Mouse (Mus musculus) cortical plate, adult 2 months (tissue): ENCODE measurements around the gene Naa20. TPM values are rescaled to one million over a fixed set of nuclear protein-coding genes. Genes with fewer than 3 reads are reported as not detected.

Source experiments
- H3K27ac ChIP-seq: fragments of 200-500 bp; 2 replicates; pipeline ENCODE4 v1.5.1; 2012; ENCODE audit warnings: low read length, control low read depth, inconsistent platforms; ENCODE audit not compliant: insufficient read depth
- H3K4me1 ChIP-seq: fragments of 200-500 bp; 2 replicates; pipeline ENCODE4 v1.6.1; 2011; ENCODE audit warnings: low read length; ENCODE audit not compliant: control insufficient read depth, insufficient read depth
- H3K4me3 ChIP-seq: fragments of 200-500 bp; 2 replicates; pipeline ENCODE4 v1.5.1; 2011; ENCODE audit warnings: mild to moderate bottlenecking, low read length, control low read depth; ENCODE audit not compliant: insufficient read depth
- CTCF ChIP-seq: fragments of 200-500 bp; IDR thresholded peaks from 2 replicates; pipeline ENCODE4 v1.5.1; 2011; ENCODE audit warnings: mild to moderate bottlenecking, control low read depth, low read length; ENCODE audit not compliant: insufficient read depth; ENCODE audit errors: extremely low read depth
- POLR2A ChIP-seq: fragments of 200-500 bp; IDR thresholded peaks from 2 replicates; pipeline ENCODE4 v1.6.1; 2011; ENCODE audit warnings: mild to moderate bottlenecking, low read length, control low read depth; ENCODE audit not compliant: insufficient read depth; ENCODE audit errors: extremely low read depth
- polyA plus RNA-seq: library from polyadenylated mRNA; depleted of rRNA; stranded (reverse); fragments of >200 nt; gene quantifications from 2 replicates; pipeline ENCODE4 v1.2.3, GENCODE M21; 2012; rRNA removed

Naa20 gene
- polyA plus RNA-seq, result 75.5 and 78.1 TPM in 2 replicates

- Histone ChIP-seq H3K27ac (no peak within 1 kb of the TSS), H3K4me3 (peak within 1 kb of the TSS; percentile 75), H3K4me1 (peaks cover 11% of the 10 kb centered on the region; the same call in 1 of the 2 replicates)
- TF ChIP-seq CTCF, result no peak
- no peak for TF ChIP-seq POLR2A
Measured at GRCm38 (mm10) chr2:145901861-145902260, at the start of gene Naa20. Gene Naa20, plus strand, starts transcription at chr2:145902099.

GRCm38 (mm10) chr2:145855831-145856230 lies 46.1 kb upstream of the Naa20 start:
- Histone ChIP-seq H3K4me3 (no peak overlapping the region), H3K4me1 (peaks cover 10% of the 10 kb centered on the region), H3K27ac (no peak overlapping the region)
- no peak for TF ChIP-seq CTCF
- no peak for TF ChIP-seq POLR2A

DNA sequence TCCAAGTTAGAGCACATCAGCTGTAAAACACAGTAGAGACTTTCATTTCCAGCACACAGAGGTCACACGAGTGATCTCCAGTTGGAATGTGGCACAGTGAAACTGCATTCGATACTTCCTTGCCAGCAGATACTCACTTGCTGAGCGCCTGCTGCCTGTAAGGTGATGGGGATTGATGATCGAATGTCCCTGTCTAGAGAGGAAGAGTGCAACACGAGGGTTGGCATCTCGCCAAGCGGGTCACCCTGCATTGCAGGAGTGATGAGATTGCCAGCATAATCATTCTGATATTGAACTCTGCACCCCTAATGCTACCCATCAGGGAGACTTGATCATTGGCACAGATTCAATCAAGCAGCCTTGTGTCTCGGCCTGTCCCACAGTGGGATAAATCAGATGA lies 44.0 kb upstream of the Naa20 start:
- H3K4me3 ChIP-seq, result no peak overlapping the region
- TF ChIP-seq POLR2A (no peak), CTCF (no peak)
- peaks cover 6% of the 10 kb centered on the region for H3K4me1 ChIP-seq
- no peak overlapping the region for H3K27ac ChIP-seq

DNA sequence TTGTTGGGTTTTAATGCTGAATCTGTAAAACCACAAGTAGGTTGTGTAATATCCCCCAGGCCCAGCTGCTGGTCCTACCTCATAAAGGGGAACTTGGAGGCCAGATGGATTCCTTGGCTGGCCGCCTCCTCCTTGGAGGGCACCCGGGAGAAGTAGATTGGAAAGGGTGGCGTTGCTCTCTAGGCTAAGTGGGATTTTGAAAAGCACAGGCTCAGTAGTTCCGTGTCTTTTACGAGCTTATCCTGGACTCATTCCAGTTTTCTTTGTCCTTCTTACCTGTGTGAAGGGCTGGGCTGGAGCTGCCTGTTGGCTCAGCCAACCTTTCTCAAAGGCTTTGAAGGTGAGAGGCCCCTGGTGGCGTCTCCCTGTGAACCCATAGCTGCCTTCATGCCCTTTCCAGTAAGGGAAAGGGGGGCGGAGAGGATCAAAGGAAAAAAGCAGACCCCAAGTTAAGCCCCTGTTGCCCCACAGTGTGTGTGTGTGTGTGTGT lies 42.4 kb upstream of the Naa20 start:
- peaks cover 6% of the 10 kb centered on the region for H3K4me1 ChIP-seq
- no peak for TF ChIP-seq CTCF
- no peak for TF ChIP-seq POLR2A
- peak overlapping the region; percentile 83 for H3K27ac ChIP-seq
- peak overlapping the region; percentile 60 for H3K4me3 ChIP-seq

DNA sequence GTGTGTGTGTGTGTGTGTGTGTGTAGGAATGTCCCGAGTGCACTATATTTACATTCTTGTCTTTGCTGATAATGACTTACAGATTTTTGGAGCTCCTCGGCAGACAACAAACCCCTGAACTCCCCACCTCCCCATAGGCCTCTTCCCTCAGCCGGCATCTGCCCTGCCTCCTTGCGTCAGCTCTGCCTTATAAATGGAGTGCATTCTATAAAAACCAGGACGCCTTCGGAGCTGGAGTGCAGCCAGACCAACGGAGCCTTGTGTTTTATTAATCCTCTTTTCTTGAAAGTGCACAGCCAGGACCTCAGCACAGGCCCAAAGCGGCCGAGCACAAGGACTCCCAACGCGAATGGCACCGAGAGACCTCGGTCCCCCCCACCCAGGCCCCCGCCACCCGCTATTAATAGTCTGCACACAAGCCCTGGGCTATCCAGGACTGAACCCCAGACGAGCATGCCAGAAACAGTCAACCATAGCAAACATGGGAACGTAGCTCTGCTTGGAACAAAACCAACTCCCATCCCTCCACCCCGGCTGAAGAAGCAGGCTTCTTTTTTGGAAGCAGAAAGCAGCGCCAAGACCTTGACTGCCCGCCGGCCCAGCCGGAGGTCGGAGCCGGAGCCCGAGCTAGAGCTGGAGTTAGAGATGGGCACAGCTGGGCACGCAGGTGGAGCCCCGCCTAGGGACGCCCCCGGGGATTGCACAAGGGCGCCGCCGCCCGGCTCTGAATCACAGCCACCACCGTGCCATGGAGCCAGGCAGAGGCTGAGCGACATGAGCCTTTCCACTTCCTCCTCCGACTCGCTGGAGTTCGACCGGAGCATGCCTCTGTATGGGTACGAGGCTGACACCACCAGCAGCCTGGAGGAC lies 41.7 kb upstream of the Naa20 start:
- H3K4me1 ChIP-seq, result peaks cover 6% of the 10 kb centered on the region
- H3K4me3 ChIP-seq, result peak overlapping the region; percentile 60
- H3K27ac ChIP-seq, result peak overlapping the region; percentile 83
- TF ChIP-seq CTCF, result 0 out of 2 replicates have a peak, but pooled peaks have one; percentile 10
- peak; percentile 68 for TF ChIP-seq POLR2A

DNA sequence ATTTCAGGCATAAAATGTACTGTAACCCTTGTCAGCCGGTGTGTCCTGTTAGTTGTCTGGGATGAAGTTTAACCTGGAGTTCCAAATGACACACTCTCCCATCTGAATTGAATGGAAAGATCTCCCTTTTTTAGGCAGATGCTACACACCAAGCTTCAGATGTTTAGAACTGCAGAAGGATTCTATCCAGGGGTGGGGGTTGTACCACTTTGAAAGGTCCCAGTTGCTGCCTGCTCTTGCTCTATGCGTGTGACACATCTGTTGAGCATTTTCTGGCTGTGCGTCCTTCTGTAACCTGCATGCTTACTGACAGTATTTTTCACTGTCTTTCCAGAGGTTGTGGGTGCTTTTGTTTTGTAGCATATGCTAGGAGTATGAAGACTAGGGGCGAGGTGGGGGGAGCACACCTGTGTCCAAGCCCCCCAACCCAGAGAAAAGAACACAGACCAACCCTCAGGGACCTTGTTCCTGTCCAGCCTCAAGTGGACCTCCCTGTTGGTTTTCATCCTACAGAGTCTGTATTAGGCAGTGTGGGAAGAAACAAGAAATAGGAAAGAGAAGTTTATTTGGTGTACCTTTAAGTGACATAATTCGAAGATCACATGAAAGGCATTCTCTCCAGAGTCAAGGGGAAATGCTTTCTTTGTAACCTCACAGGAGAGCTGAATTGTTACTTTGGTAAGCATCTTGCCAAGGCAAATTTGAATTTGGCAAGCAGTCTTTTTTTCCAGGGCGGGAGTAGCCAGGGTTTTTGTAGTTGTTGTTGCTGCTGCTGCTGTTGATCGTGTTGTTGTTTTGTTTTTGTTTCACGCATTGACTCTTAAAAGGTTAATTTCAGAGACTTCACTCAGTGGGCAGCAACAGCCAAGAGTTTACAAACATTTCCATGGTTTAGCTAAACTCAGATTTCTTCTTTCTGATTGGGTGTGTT lies 40.4 kb upstream of the Naa20 start:
- TF ChIP-seq CTCF (no peak), POLR2A (no peak)
- peak overlapping the region; percentile 83 for H3K27ac ChIP-seq
- peaks cover 6% of the 10 kb centered on the region for H3K4me1 ChIP-seq
- peak overlapping the region; percentile 60 for H3K4me3 ChIP-seq

- no peak for TF ChIP-seq CTCF
- no peak for TF ChIP-seq POLR2A
- Histone ChIP-seq H3K27ac (peak overlapping the region; percentile 83), H3K4me3 (peak overlapping the region; percentile 60), H3K4me1 (peaks cover 6% of the 10 kb centered on the region)
Measured at GRCm38 (mm10) chr2:145862206-145862817, 39.6 kb upstream of the Naa20 start.

DNA sequence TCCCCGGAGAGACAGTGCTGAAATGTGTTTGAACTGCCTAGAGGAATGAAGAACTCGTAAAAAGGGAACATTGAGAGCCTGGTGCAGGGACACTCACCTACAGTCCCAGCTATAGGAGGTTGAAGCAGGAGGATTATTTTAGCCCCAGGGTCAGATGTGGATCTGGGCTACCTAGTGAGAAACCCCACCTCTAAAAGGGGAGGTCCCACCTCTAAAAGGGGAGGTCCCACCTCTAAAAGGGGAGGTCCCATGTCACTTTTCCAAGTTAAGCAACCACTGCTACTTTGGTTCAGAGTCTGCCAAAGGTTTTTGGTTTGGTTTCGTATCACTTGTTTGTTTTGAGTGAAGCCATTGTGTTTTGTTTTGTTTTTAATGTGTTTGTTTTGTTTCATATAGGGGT lies 36.6 kb upstream of the Naa20 start:
- TF ChIP-seq POLR2A, result no peak
- TF ChIP-seq CTCF, result no peak
- Histone ChIP-seq H3K27ac (no peak overlapping the region), H3K4me1 (no peaks in the 10 kb centered on the region; the same call in 1 of the 2 replicates), H3K4me3 (no peak overlapping the region)

DNA sequence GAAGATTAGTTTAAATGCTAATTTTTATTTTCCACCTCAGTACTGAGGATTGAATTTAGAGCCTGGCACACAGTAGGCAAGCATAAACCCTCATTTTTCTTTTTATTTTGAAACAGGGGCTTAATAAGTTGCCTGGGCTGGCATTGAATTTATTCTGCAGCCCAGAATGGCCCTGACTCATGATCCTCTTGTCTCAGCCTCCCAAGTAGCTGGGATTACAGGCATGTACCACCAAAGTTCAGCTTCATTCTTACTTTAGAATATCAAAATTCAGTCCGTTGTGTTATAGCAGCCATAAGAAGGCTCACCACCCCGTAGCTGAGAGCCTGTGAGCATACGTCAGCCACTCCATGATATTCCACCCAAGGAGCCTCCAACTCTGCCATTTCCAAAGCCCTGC lies 35.7 kb upstream of the Naa20 start:
- Histone ChIP-seq H3K4me1 (no peaks in the 10 kb centered on the region; the same call in 1 of the 2 replicates), H3K4me3 (no peak overlapping the region), H3K27ac (no peak overlapping the region)
- no peak for TF ChIP-seq POLR2A
- TF ChIP-seq CTCF, result no peak
